In the genomic region with DNA sequence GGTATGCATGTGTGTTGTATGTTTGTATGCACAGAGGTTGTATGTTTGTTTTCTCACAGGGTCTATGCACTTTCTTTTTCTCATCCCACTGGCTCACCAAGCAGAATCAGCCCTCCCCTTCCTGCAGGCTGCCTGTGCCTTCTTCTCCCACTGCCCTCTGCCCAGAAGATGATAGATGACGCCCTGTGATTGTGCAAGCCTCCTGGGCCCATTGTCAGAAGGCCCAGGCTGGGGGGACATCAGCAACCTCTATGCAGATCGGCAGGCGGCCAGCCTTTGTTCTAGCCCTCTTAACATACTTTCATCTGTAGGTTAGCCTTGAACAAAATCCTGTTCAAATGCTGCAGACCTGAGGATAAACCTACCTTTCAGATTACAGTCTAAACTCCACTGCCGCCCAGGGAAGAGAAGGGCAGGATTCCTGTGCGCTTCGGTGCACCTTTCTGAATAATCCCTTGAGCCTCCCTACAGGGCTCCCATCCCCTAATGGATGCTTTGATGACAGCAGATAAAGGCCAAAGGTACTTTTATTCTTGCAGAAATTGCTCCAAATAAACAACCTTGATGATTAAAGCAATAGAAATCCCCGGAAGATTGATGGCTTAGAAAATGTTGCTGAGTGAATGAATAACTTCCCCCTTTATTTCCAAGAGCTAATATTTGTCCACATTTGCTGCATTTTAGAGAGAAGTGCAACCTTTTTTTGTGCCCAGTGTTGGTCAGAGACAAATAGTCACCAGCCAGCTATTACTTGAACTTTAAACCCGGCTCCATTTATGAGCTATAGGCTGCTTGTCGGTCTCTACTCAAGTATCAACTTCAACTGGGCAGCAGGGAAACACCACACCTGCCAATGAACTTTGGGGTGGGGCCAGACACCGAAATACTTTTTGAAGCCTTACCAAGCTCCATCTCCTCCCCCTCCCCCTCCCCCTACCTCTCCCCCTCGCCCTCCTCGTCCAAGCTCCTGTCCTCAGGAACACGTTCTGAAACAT, we compare ENCODE assay signal across 14 mouse cellular contexts.
DNase-seq lines count a peak whose midpoint lies in the region; ATAC-seq and TF ChIP-seq lines count a peak whose summit lies in the region.
"Had no signal": no experiment of that assay in that cellular context is flagged by ENCODE, and none has a peak within 500 bp of the region (broad histone marks: within the 10 kb centered on the region; RNA-seq: fewer than 3 reads in every experiment).

No protein-coding gene starts in this region.

- no peak overlapping the region for H3K9ac ChIP-seq in hindbrain, embryonic 11.5 days (ENCODE audit: low read depth, low read length)
- no peak overlapping the region for H3K9ac ChIP-seq in hindbrain, postnatal 0 days (replicated peaks; ENCODE audit: low read length)
- no peak overlapping the region for H3K9ac ChIP-seq in intestine, postnatal 0 days (ENCODE audit: low read depth, low read length)
- H3K9ac ChIP-seq: forebrain, embryonic 13.5 days; heart, embryonic 15.5 days had no signal

- H3K27ac ChIP-seq in hindbrain, embryonic 11.5 days (ENCODE audit: low read depth, low read length): no peak overlapping the region
- no peak overlapping the region for H3K27ac ChIP-seq in hindbrain, postnatal 0 days
- H3K27ac ChIP-seq in intestine, postnatal 0 days (ENCODE audit: low read depth, low read length): no peak overlapping the region
- H3K27ac ChIP-seq: forebrain, embryonic 13.5 days; heart, embryonic 15.5 days; layer of hippocampus, adult 2 months had no signal

- 47% methylated on average over 13 of the region's 13 CpGs for WGBS in hindbrain, embryonic 11.5 days
- 52% methylated on average over 13 of the region's 13 CpGs for WGBS in hindbrain, postnatal 0 days
- 32% methylated on average over 13 of the region's 13 CpGs for WGBS in intestine, postnatal 0 days

- no peak overlapping the region for H3K4me2 ChIP-seq in hindbrain, embryonic 11.5 days (replicated peaks; ENCODE audit: low read depth, low read length)
- no peak overlapping the region for H3K4me2 ChIP-seq in hindbrain, postnatal 0 days (ENCODE audit: low read depth, low read length)
- H3K4me2 ChIP-seq in intestine, postnatal 0 days (replicated peaks; ENCODE audit: low read depth): peak overlapping the region; percentile 1; the same call in 1 of the 2 replicates
- H3K4me2 ChIP-seq: forebrain, embryonic 13.5 days; heart, embryonic 15.5 days had no signal

- no peak overlapping the region for H3K4me3 ChIP-seq in hindbrain, embryonic 11.5 days (ENCODE audit: low read depth, low read length)
- H3K4me3 ChIP-seq in hindbrain, postnatal 0 days (ENCODE audit: low read length): no peak overlapping the region
- H3K4me3 ChIP-seq in intestine, postnatal 0 days (ENCODE audit: low read depth, low read length): no peak overlapping the region
- H3K4me3 ChIP-seq: forebrain, embryonic 13.5 days; heart, embryonic 15.5 days; layer of hippocampus, adult 2 months; megakaryocyte, embryonic 14.5 days had no signal

- peak; percentile 74 for ATAC-seq in hindbrain, embryonic 11.5 days (ENCODE audit: low FRiP score)
- no peak for ATAC-seq in hindbrain, postnatal 0 days
- peak; percentile 63; the same call in 1 of the 2 replicates for ATAC-seq in intestine, postnatal 0 days
- ATAC-seq in erythroblast, adult 5-6 weeks (replicated peaks; ENCODE audit: low FRiP score, poor library complexity, severe bottlenecking): no peak
- ATAC-seq: CD4-positive, CD25-positive, alpha-beta regulatory T cell, adult 4 months; forebrain, embryonic 13.5 days had no signal

- TF ChIP-seq CTCF in hindbrain, postnatal 0 days (IDR thresholded peaks at IDR 0.05; ENCODE audit: low read depth): no peak
- no peak for TF ChIP-seq CTCF in intestine, postnatal 0 days (IDR thresholded peaks at IDR 0.05; ENCODE audit: low read depth)

- no peaks in the 10 kb centered on the region for H3K4me1 ChIP-seq in hindbrain, embryonic 11.5 days (replicated peaks; ENCODE audit: control insufficient read depth, insufficient read depth, low read length)
- no peaks in the 10 kb centered on the region for H3K4me1 ChIP-seq in hindbrain, postnatal 0 days (ENCODE audit: insufficient read depth, low read length)
- H3K4me1 ChIP-seq in intestine, postnatal 0 days (replicated peaks; ENCODE audit: control insufficient read depth, insufficient read depth, low read length): no peaks in the 10 kb centered on the region

- peak; percentile 28 for DNase-seq in hindbrain, embryonic 11.5 days (ENCODE audit: low spot score)
- DNase-seq in hindbrain, postnatal 0 days (ENCODE audit: low spot score): no peak
- DNase-seq in urinary bladder, postnatal 14 days (ENCODE audit: low spot score): peak; percentile 12
- no peak for DNase-seq in urinary bladder, postnatal 10 days (ENCODE audit: low spot score)
- no peak for DNase-seq in cerebellum, adult 11 months
- DNase-seq in thymus, postnatal 4 days: no peak
- DNase-seq: cerebellum, adult 11-12 months had no signal

- H3K36me3 ChIP-seq in hindbrain, embryonic 11.5 days (ENCODE audit: control insufficient read depth, insufficient read depth, low read length): no peaks in the 10 kb centered on the region
- H3K36me3 ChIP-seq in hindbrain, postnatal 0 days (ENCODE audit: insufficient read depth, low read length): no peaks in the 10 kb centered on the region
- no peaks in the 10 kb centered on the region for H3K36me3 ChIP-seq in intestine, postnatal 0 days (ENCODE audit: control insufficient read depth, insufficient read depth)
- H3K36me3 ChIP-seq: heart, embryonic 15.5 days had no signal

- H3K27me3 ChIP-seq in hindbrain, embryonic 11.5 days (ENCODE audit: control insufficient read depth, insufficient read depth, low read length): no peaks in the 10 kb centered on the region
- no peaks in the 10 kb centered on the region for H3K27me3 ChIP-seq in hindbrain, postnatal 0 days (ENCODE audit: insufficient read depth, low read length)
- H3K27me3 ChIP-seq in intestine, postnatal 0 days (replicated peaks; ENCODE audit: control insufficient read depth, insufficient read depth, low read length): no peaks in the 10 kb centered on the region
- H3K27me3 ChIP-seq: forebrain, embryonic 13.5 days; heart, embryonic 15.5 days; megakaryocyte, embryonic 14.5 days had no signal

- no peaks in the 10 kb centered on the region for H3K9me3 ChIP-seq in hindbrain, embryonic 11.5 days (ENCODE audit: control insufficient read depth, low read length)
- no peaks in the 10 kb centered on the region for H3K9me3 ChIP-seq in hindbrain, postnatal 0 days (ENCODE audit: low read length)
- no peaks in the 10 kb centered on the region for H3K9me3 ChIP-seq in intestine, postnatal 0 days (ENCODE audit: control insufficient read depth)
- H3K9me3 ChIP-seq: forebrain, embryonic 13.5 days; heart, embryonic 15.5 days; megakaryocyte, embryonic 14.5 days had no signal

Comparison
In these comparisons a context has a peak if more than half of its experiments do, and no peak if none do; other contexts are left out.
1. ATAC-seq: peak in hindbrain, embryonic 11.5 days (single experiment) and intestine, postnatal 0 days (single experiment); none in hindbrain, postnatal 0 days (single experiment) and erythroblast, adult 5-6 weeks (single experiment).
2. DNase-seq: peak in hindbrain, embryonic 11.5 days (single experiment) and urinary bladder, postnatal 14 days (single experiment); none in hindbrain, postnatal 0 days (single experiment), urinary bladder, postnatal 10 days (single experiment), cerebellum, adult 11 months (single experiment) and thymus, postnatal 4 days (single experiment).